Mouse (Mus musculus) liver, embryonic 13.5 days (tissue): ENCODE data around the gene Stard5. TPM values are rescaled to one million over a fixed set of nuclear protein-coding genes. Genes with fewer than 3 reads are reported as not detected.
A peak's percentile ranks its signal among the peaks of the same experiment; 100 is the strongest.

Experiments
- ATAC-seq: fragments of 200-750 bp; cut with Nextera tagmentation; 2 replicates; pipeline ENCODE4 v1.8.0; 2017; ENCODE audit warnings: low read depth, mild to moderate bottlenecking, moderate number of reproducible peaks, moderate library complexity
- DNase-seq: peaks from one replicate; pipeline ENCODE4 v3.0.0; 2022
- H3K27ac ChIP-seq: fragments of 300-500 bp; sonication (generic); 2 replicates; pipeline ENCODE4 v1.5.1; 2015; ENCODE audit warnings: moderate library complexity, mild to moderate bottlenecking, inconsistent platforms
- H3K27me3 ChIP-seq: fragments of 300-500 bp; sonication (generic); 2 replicates; pipeline ENCODE4 v1.6.1; 2015; ENCODE audit warnings: mild to moderate bottlenecking, inconsistent platforms
- H3K36me3 ChIP-seq: fragments of 300-500 bp; sonication (generic); 2 replicates; pipeline ENCODE4 v1.6.1; 2015; ENCODE audit warnings: mild to moderate bottlenecking, inconsistent platforms
- H3K4me1 ChIP-seq: fragments of 300-500 bp; sonication (generic); replicated peaks from 2 replicates; pipeline ENCODE4 v1.6.1; 2015; ENCODE audit warnings: inconsistent platforms
- H3K4me2 ChIP-seq: fragments of 300-500 bp; sonication (generic); 2 replicates; pipeline ENCODE4 v1.6.1; 2015; ENCODE audit warnings: inconsistent platforms, mild to moderate bottlenecking, moderate library complexity
- H3K4me3 ChIP-seq: fragments of 300-500 bp; sonication (generic); replicated peaks from 2 replicates; pipeline ENCODE4 v1.5.1; 2015; ENCODE audit warnings: mild to moderate bottlenecking, inconsistent platforms
- H3K9ac ChIP-seq: fragments of 300-500 bp; sonication (generic); 2 replicates; pipeline ENCODE4 v1.6.1; 2015; ENCODE audit warnings: mild to moderate bottlenecking, inconsistent platforms
- H3K9me3 ChIP-seq: fragments of 300-500 bp; sonication (generic); replicated peaks from 2 replicates; pipeline ENCODE4 v1.6.1; 2016; ENCODE audit warnings: inconsistent platforms
- WGBS: fragments of 180-500 bp; shearing (Covaris S2); methylation state at CpG from one replicate; pipeline ENCODE4 v1.1.7; 2015; ENCODE audit not compliant: insufficient replicate concordance; 5-methylcytosine and 5-hydroxymethylcytosine counted together
- polyA plus RNA-seq: library from polyadenylated mRNA; unstranded; fragments of >200 nt; fragmentation: Nextera tagmentation; extraction: Ambion mirVana; gene quantifications from 2 replicates; pipeline ENCODE4 v1.2.1, GENCODE M21; 2015

Stard5 gene
- polyA plus RNA-seq, 1 experiment from 2014 or later = 6.6 TPM

DNA sequence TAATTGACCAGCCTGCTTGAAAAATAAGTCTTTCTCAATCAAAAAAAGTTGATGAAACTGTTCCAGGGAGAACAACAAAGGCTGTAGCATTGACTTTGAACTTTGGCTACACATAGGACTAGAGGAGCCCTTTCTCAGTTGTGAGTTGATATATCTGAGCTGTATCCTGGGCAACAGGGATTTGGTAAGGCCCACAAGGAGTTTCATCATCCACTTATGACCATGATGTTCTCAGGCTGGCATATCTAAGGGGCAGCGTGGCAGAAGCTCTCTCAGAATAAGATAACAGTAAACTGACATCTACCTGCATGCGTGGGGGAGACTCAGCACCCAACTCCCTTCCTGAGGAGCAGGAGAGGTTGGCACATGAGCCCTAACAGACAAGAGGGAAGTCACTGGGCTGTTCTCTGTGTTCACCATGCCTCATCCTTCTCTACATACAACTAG, 21.9 kb downstream of the Stard5 start:
- WGBS = 34% methylated on average over 2 of the region's 2 CpGs
- Histone ChIP-seq H3K9me3 (no peaks in the 10 kb centered on the region), H3K36me3 (no peaks in the 10 kb centered on the region), H3K4me1 (peaks cover 6% of the 10 kb centered on the region), H3K27ac (no peak overlapping the region), H3K4me2 (peak overlapping the region; percentile 39), H3K4me3 (peak overlapping the region; percentile 41; the same call in 1 of the 2 replicates), H3K27me3 (no peaks in the 10 kb centered on the region), H3K9ac (no peak overlapping the region)
- DNase-seq (no peak), ATAC-seq (no peak)

DNA sequence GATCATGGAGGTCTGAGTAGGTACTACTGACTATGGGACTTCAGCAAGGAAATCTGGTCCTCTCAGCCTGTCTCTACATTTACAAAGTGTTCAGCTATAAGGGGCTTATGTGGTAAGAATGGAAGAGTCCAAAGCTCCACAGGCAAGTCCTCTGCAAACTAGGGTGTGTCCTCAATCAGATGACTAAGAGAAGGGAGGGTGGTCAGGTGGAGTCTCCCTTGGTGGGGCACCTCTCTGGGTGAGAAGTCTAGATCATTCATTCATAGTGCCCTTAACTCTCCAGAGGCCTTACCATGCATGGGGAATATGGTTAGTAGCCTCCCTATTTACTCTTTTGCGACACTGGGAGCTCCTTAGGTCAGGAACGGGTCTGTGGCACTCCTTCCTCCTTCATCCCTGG, 22.4 kb downstream of the Stard5 start:
- no peaks in the 10 kb centered on the region for H3K36me3 ChIP-seq
- ATAC-seq (no peak), DNase-seq (no peak)
- H3K9me3 ChIP-seq = no peaks in the 10 kb centered on the region
- H3K27ac ChIP-seq = no peak overlapping the region
- 35% methylated on average over 2 of the region's 2 CpGs for WGBS
- H3K4me1 ChIP-seq = peaks cover 6% of the 10 kb centered on the region
- H3K9ac ChIP-seq = no peak overlapping the region
- H3K4me2 ChIP-seq = peak overlapping the region; percentile 39
- no peaks in the 10 kb centered on the region for H3K27me3 ChIP-seq
- H3K4me3 ChIP-seq = peak overlapping the region; percentile 41

DNA sequence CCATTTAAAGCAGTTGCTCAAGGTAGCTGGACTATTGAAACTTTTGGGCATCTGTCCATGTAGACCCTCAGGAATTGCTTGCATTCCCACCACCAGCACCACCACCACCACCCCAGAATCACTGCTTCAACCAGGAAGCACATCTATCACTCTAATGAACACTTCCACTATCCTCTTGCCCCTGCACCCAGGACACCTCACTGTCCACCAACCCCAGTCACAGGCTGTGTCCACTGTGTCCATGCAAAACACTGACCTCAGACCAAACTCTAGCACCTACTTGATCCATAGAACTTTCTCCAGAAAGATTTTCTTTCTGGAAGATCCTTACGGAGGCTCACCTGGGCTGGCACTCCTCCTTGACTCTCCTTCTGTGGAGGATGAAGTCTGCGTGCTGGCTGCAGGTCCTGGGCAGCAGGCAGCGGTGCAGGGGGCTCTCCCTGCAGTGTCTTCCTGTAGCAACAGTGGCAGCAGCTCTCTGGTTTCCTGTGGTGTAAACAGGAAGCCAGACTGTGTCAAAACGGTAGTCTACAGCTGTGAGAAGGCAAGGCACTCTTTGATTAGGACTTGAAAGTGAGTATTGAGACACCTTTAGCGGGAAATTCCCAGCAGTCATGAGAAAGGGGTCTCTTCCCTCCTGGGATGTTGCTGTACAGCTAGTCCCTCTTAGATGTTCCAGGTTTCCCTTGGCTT, 23.3 kb downstream of the Stard5 start:
- WGBS = 11% methylated on average over 5 of the region's 5 CpGs
- ATAC-seq (no peak), DNase-seq (no peak)
- peak overlapping the region; percentile 39 for H3K4me2 ChIP-seq
- H3K9ac ChIP-seq = no peak overlapping the region
- H3K36me3 ChIP-seq = no peaks in the 10 kb centered on the region
- H3K27ac ChIP-seq = peak overlapping the region; percentile 37; the same call in 1 of the 2 replicates
- H3K9me3 ChIP-seq = no peaks in the 10 kb centered on the region
- H3K4me3 ChIP-seq = peak overlapping the region; percentile 41
- H3K27me3 ChIP-seq = no peaks in the 10 kb centered on the region
- peaks cover 4% of the 10 kb centered on the region; the same call in 1 of the 2 replicates for H3K4me1 ChIP-seq

DNA sequence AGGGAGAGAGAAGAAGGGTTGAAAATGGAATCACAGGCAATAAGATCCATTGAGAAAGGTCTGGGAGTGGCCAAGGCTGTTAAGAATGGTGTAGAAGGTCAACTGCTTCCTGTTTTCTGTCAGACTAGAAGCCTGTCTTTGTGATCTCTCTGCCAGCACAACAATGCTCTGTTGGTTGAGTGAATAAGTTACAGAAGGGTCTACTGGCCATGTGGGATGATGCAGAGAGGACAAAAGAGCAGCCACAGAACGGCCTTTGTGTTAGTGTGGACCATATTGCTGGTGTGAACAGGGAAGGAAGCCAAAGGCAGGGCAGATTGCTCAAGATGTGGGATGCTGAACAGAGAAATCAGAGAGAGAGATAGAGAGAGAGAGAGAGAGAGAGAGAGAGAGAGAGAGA, 27.0 kb downstream of the Stard5 start:
- 61% methylated on average over 1 of the region's 1 CpGs for WGBS
- no peaks in the 10 kb centered on the region for H3K36me3 ChIP-seq

DNA sequence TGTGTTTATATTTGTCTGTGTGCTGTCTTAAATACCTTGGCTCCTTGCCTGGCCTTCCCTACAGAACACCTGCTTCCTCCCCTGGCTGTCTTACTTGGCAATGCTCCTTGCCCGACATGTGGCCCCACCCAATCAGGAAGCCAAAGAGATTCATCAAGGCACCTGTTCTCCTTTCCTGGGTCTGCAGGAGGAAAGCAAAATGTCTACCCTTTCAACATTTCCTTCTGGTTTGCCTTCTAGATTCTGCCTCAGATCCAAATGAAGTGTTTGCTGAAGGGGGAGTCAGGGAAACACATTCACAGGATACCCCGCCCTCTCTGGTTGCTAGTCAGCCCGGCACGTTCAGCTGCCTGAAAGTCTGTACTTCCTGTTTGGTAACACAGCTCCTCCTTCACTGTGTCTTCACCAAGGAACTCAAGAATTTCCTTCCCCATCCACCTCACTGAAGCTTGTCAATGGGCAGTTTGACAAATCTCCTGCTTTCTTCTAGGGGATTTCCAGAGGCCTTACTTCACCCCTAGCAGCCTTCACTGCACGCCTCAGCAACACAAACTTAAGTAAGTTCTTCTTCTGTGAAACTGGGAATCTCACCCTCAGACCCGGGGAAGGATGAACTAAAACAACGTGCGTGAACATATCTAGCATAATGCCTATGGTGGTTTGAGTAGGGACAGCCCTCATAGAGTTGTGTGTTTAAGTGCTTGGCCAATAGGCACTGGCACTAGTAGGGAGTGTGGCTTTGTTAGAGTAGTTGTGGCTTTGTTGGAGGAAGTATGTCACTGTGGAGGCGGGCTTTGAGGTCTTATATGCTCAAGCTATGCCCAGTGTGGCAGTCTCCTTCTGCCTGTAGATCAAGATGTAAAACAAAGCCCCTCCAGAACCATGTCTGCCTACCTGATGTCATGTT, 27.7 kb downstream of the Stard5 start:
- 51% methylated on average over 9 of the region's 9 CpGs for WGBS

More for the DNA sequence above, 27.0 kb downstream of the Stard5 start:
- DNase-seq (no peak), ATAC-seq (no peak)
- H3K9ac ChIP-seq = no peak overlapping the region
- H3K27me3 ChIP-seq = no peaks in the 10 kb centered on the region
- H3K4me3 ChIP-seq = no peak overlapping the region
- no peaks in the 10 kb centered on the region for H3K9me3 ChIP-seq
- no peak overlapping the region for H3K27ac ChIP-seq
- no peaks in the 10 kb centered on the region for H3K4me1 ChIP-seq
- H3K4me2 ChIP-seq = no peak overlapping the region

GRCm38 (mm10) chr7:83660273-83660691, 28.5 kb downstream of the Stard5 start:
- no peaks in the 10 kb centered on the region for H3K27me3 ChIP-seq
- H3K4me3 ChIP-seq = no peak overlapping the region
- DNase-seq (no peak), ATAC-seq (no peak)
- H3K4me2 ChIP-seq = no peak overlapping the region
- no peak overlapping the region for H3K9ac ChIP-seq
- no peaks in the 10 kb centered on the region for H3K9me3 ChIP-seq
- WGBS = 85% methylated on average over 11 of the region's 11 CpGs
- no peaks in the 10 kb centered on the region for H3K36me3 ChIP-seq
- no peaks in the 10 kb centered on the region for H3K4me1 ChIP-seq
- H3K27ac ChIP-seq = no peak overlapping the region

More for the DNA sequence above, 27.7 kb downstream of the Stard5 start:
- H3K27me3 ChIP-seq = no peaks in the 10 kb centered on the region
- H3K36me3 ChIP-seq = no peaks in the 10 kb centered on the region
- H3K27ac ChIP-seq = 0 out of 2 replicates have a peak overlapping the region, but pooled peaks have one; percentile 9
- 0 out of 2 replicates have a peak, but pooled peaks have one; percentile 41 for ATAC-seq
- no peak for DNase-seq
- H3K4me3 ChIP-seq = no peak overlapping the region
- no peaks in the 10 kb centered on the region for H3K4me1 ChIP-seq
- no peak overlapping the region for H3K9ac ChIP-seq
- H3K4me2 ChIP-seq = no peak overlapping the region
- H3K9me3 ChIP-seq = no peaks in the 10 kb centered on the region

GRCm38 (mm10) chr7:83661031-83661430, 29.3 kb downstream of the Stard5 start:
- 78% methylated on average over 10 of the region's 10 CpGs for WGBS
- Histone ChIP-seq H3K4me2 (no peak overlapping the region), H3K4me3 (no peak overlapping the region), H3K9me3 (no peaks in the 10 kb centered on the region), H3K4me1 (no peaks in the 10 kb centered on the region), H3K27me3 (no peaks in the 10 kb centered on the region), H3K27ac (no peak overlapping the region), H3K9ac (no peak overlapping the region), H3K36me3 (no peaks in the 10 kb centered on the region)
- no peak for ATAC-seq
- DNase-seq = no peak

- Histone ChIP-seq H3K27me3 (no peaks in the 10 kb centered on the region), H3K4me2 (no peak overlapping the region), H3K9ac (no peak overlapping the region), H3K4me3 (no peak overlapping the region), H3K9me3 (no peaks in the 10 kb centered on the region), H3K27ac (no peak overlapping the region), H3K4me1 (no peaks in the 10 kb centered on the region), H3K36me3 (no peaks in the 10 kb centered on the region)
- DNase-seq (no peak), ATAC-seq (no peak)
- 75% methylated on average over 3 of the region's 3 CpGs for WGBS
Measured at GRCm38 (mm10) chr7:83661763-83662162, 30.0 kb downstream of the Stard5 start.

DNA sequence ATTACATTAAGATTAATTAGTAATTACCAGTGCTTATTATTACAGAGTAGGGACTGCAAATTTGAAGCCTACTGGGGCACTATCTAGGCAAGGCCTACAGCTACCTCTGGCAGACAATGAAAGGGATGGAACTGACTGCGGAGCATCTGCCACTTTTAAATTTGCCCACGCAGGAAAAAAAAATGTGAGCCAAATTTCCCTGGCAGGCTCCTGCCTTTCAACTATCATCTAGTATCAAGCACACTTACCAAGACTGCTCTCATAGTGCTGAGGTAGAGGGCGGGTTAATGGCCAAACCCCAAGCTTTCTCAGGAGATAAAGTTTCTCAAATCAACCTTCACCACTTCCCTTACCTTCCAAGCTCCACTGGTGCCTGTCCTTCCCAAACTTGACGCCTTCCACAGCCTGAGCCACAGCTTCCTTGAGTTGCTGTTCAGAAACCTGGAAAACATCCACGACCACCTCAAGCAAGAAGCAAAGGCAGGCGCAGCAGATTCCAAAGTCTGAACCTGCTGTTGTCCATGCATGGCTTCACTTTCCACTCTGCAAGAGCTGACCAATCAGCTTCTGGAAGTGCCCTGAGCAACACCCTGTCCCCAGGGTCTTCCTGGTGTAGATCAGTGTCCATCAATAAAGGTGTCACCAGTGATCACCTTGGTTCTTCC, 31.1 kb downstream of the Stard5 start:
- Histone ChIP-seq H3K9me3 (no peaks in the 10 kb centered on the region), H3K9ac (no peak overlapping the region), H3K36me3 (no peaks in the 10 kb centered on the region), H3K4me1 (no peaks in the 10 kb centered on the region), H3K27me3 (no peaks in the 10 kb centered on the region), H3K27ac (no peak overlapping the region), H3K4me2 (no peak overlapping the region), H3K4me3 (no peak overlapping the region)
- 58% methylated on average over 6 of the region's 6 CpGs for WGBS
- no peak for DNase-seq
- no peak for ATAC-seq

DNA sequence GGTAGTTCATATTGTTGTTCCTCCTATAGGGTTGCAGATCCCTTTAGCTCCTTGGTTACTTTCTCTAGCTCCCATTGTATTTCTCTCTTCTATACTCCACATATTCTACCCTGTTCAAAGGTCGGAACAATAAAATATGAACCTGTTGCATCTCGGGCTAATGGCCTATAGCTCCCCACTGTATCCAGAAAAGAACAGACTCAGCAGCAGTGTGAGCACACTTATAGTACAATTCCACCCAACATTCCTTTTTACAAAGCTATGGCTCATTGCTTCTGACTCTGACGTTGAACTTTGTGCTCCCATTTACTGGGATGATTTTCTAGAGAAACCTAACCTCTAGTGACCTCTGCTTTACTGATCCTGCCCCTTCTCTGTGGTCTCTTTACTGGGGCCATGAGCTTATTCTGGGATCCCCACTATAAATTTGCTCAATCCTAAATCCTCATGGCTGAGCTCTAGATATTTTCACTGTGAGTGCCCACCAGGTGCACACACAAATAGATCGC, 34.4 kb downstream of the Stard5 start:
- H3K4me3 ChIP-seq = no peak overlapping the region
- H3K27me3 ChIP-seq = no peaks in the 10 kb centered on the region
- H3K4me2 ChIP-seq = no peak overlapping the region
- DNase-seq = no peak
- H3K27ac ChIP-seq = no peak overlapping the region
- no peaks in the 10 kb centered on the region for H3K4me1 ChIP-seq
- H3K36me3 ChIP-seq = no peaks in the 10 kb centered on the region
- no peak overlapping the region for H3K9ac ChIP-seq
- WGBS = 70% methylated on average over 4 of the region's 4 CpGs
- ATAC-seq = no peak
- no peaks in the 10 kb centered on the region for H3K9me3 ChIP-seq
